Mouse (Mus musculus) heart, embryonic 11.5 days (tissue): ENCODE measurements around the gene Gm39115. TPM values are rescaled to one million over a fixed set of nuclear protein-coding genes. Genes with fewer than 3 reads are reported as not detected.
"Not testable (repeated sequence)": the region's sequence is repeated elsewhere in the genome, so short reads cannot be mapped to it uniquely, and the experiment has no call there.

Experiments used
- ATAC-seq: fragments of 200-750 bp; cut with Nextera tagmentation; replicated peaks from 2 replicates; pipeline ENCODE4 v1.8.0; 2017; ENCODE audit warnings: moderate library complexity; ENCODE audit not compliant: insufficient number of reproducible peaks, low FRiP score, low TSS enrichment
- H3K27ac ChIP-seq: fragments of 300-500 bp; sonication (generic); 2 replicates; pipeline ENCODE4 v1.5.1; 2014; ENCODE audit warnings: mild to moderate bottlenecking, low read depth, low read length
- H3K27me3 ChIP-seq: fragments of 300-500 bp; sonication (generic); 2 replicates; pipeline ENCODE4 v1.6.1; 2014; ENCODE audit warnings: mild to moderate bottlenecking, low read length, mixed read lengths; ENCODE audit not compliant: control insufficient read depth, insufficient read depth
- H3K36me3 ChIP-seq: fragments of 300-500 bp; sonication (generic); 2 replicates; pipeline ENCODE4 v1.6.1; 2014; ENCODE audit warnings: mild to moderate bottlenecking, low read length, moderate library complexity, mixed read lengths; ENCODE audit not compliant: control insufficient read depth, insufficient read depth
- H3K4me1 ChIP-seq: fragments of 300-500 bp; sonication (generic); 2 replicates; pipeline ENCODE4 v1.6.1; 2014; ENCODE audit warnings: low read length; ENCODE audit not compliant: control insufficient read depth, insufficient read depth
- H3K4me2 ChIP-seq: fragments of 300-500 bp; sonication (generic); 2 replicates; pipeline ENCODE4 v1.6.1; 2014; ENCODE audit warnings: mild to moderate bottlenecking, moderate library complexity
- H3K4me3 ChIP-seq: fragments of 300-500 bp; sonication (generic); 2 replicates; pipeline ENCODE4 v1.5.1; 2014; ENCODE audit warnings: low read depth, low read length
- H3K9ac ChIP-seq: fragments of 300-500 bp; sonication (generic); 2 replicates; pipeline ENCODE4 v1.6.1; 2014; ENCODE audit warnings: mild to moderate bottlenecking, low read depth, low read length, moderate library complexity
- H3K9me3 ChIP-seq: fragments of 300-500 bp; sonication (generic); replicated peaks from 2 replicates; pipeline ENCODE4 v1.6.1; 2016; ENCODE audit warnings: low read length; ENCODE audit not compliant: control insufficient read depth
- WGBS: fragments of 180-500 bp; shearing (Covaris S2); extraction: QIAGEN DNeasy Blood & Tissue Kit; methylation state at CpG from one replicate; pipeline ENCODE4 v1.1.7; 2014; ENCODE audit not compliant: insufficient replicate concordance; 5-methylcytosine and 5-hydroxymethylcytosine counted together
- polyA plus RNA-seq: library from polyadenylated mRNA; unstranded; fragments of >200 nt; fragmentation: Nextera tagmentation; extraction: Ambion mirVana; gene quantifications from 2 replicates; pipeline ENCODE4 v1.2.1, GENCODE M21; 2014

Gm39115 gene
- polyA plus RNA-seq, 1 experiment from 2014 or later = not detected

- H3K36me3 ChIP-seq = no peaks in the 10 kb centered on the region
- no peak for ATAC-seq
- no peak overlapping the region for H3K9ac ChIP-seq
- no peaks in the 10 kb centered on the region for H3K4me1 ChIP-seq
- H3K9me3 ChIP-seq = no peaks in the 10 kb centered on the region
- H3K4me2 ChIP-seq = no peak overlapping the region
- no peak overlapping the region for H3K27ac ChIP-seq
- peaks cover 2% of the 10 kb centered on the region; the same call in 1 of the 2 replicates for H3K27me3 ChIP-seq
- no peak overlapping the region for H3K4me3 ChIP-seq
- WGBS = 55% methylated on average over 4 of the region's 4 CpGs
Observed at GRCm38 (mm10) chr7:142128843-142129242, 7.0 kb downstream of the Gm39115 start.

- not testable (repeated sequence) for H3K9me3 ChIP-seq, H3K27ac ChIP-seq, H3K4me3 ChIP-seq, H3K27me3 ChIP-seq, H3K36me3 ChIP-seq, ATAC-seq, H3K9ac ChIP-seq, H3K4me1 ChIP-seq, H3K4me2 ChIP-seq
- 80% methylated on average over 1 of the region's 1 CpGs for WGBS
Observed at GRCm38 (mm10) chr7:142120629-142121028, 15.2 kb downstream of the Gm39115 start, which contains the start of gene Gm45618. TSS of gene Gm45618 (minus strand) at chr7:142120729.

GRCm38 (mm10) chr7:142119632-142120031, 16.2 kb downstream of the Gm39115 start:
- no peak overlapping the region for H3K27ac ChIP-seq
- H3K4me2 ChIP-seq = no peak overlapping the region
- H3K36me3 ChIP-seq = no peaks in the 10 kb centered on the region
- H3K4me1 ChIP-seq = no peaks in the 10 kb centered on the region
- no peak for ATAC-seq
- H3K9me3 ChIP-seq = no peaks in the 10 kb centered on the region
- no peaks in the 10 kb centered on the region for H3K27me3 ChIP-seq
- 17% methylated on average over 5 of the region's 5 CpGs for WGBS
- H3K9ac ChIP-seq = no peak overlapping the region
- H3K4me3 ChIP-seq = no peak overlapping the region

GRCm38 (mm10) chr7:142104747-142105146, 31.1 kb downstream of the Gm39115 start:
- peaks cover 4% of the 10 kb centered on the region; the same call in 1 of the 2 replicates for H3K27me3 ChIP-seq
- no peak overlapping the region for H3K4me3 ChIP-seq
- no peaks in the 10 kb centered on the region for H3K9me3 ChIP-seq
- WGBS = 46% methylated on average over 5 of the region's 5 CpGs
- no peak overlapping the region for H3K9ac ChIP-seq
- no peak overlapping the region for H3K27ac ChIP-seq
- no peak overlapping the region for H3K4me2 ChIP-seq
- ATAC-seq = no peak
- no peaks in the 10 kb centered on the region for H3K36me3 ChIP-seq
- no peaks in the 10 kb centered on the region for H3K4me1 ChIP-seq

GRCm38 (mm10) chr7:142097776-142098175, 38.1 kb downstream of the Gm39115 start:
- H3K36me3 ChIP-seq = no peaks in the 10 kb centered on the region
- H3K4me2 ChIP-seq = no peak overlapping the region
- no peak overlapping the region for H3K9ac ChIP-seq
- no peak; the same call in 1 of the 2 replicates for ATAC-seq
- H3K4me3 ChIP-seq = no peak overlapping the region
- peaks cover 39% of the 10 kb centered on the region for H3K27me3 ChIP-seq
- H3K9me3 ChIP-seq = no peaks in the 10 kb centered on the region
- no peak overlapping the region for H3K27ac ChIP-seq
- 13% methylated on average over 9 of the region's 9 CpGs for WGBS
- H3K4me1 ChIP-seq = peaks cover 12% of the 10 kb centered on the region

- ATAC-seq = no peak
- 64% methylated on average over 4 of the region's 4 CpGs for WGBS
- Histone ChIP-seq H3K9me3 (no peaks in the 10 kb centered on the region), H3K4me1 (peaks cover 23% of the 10 kb centered on the region), H3K27ac (no peak overlapping the region), H3K27me3 (peaks cover 48% of the 10 kb centered on the region), H3K4me2 (no peak overlapping the region), H3K9ac (no peak overlapping the region), H3K4me3 (no peak overlapping the region), H3K36me3 (no peaks in the 10 kb centered on the region)
Observed at GRCm38 (mm10) chr7:142096701-142097100, 39.1 kb downstream of the Gm39115 start.

GRCm38 (mm10) chr7:142095183-142095931, 40.5 kb downstream of the Gm39115 start, which contains the start of gene Dusp8:
TSS of gene Dusp8 (minus strand) at chr7:142095843.
- peaks cover 27% of the 10 kb centered on the region for H3K4me1 ChIP-seq
- no peaks in the 10 kb centered on the region for H3K9me3 ChIP-seq
- H3K27me3 ChIP-seq = peaks cover 53% of the 10 kb centered on the region
- peak within 1 kb of the TSS; percentile 70 for H3K4me3 ChIP-seq
- no peaks in the 10 kb centered on the region for H3K36me3 ChIP-seq
- ATAC-seq = peak; percentile 87
- WGBS = under 1% methylated on average over 58 of the region's 63 CpGs
- peak within 1 kb of the TSS; percentile 83 for H3K9ac ChIP-seq
- H3K27ac ChIP-seq = peak within 1 kb of the TSS; percentile 72
- H3K4me2 ChIP-seq = peak within 1 kb of the TSS; percentile 95

GRCm38 (mm10) chr7:142094301-142095143, 41.3 kb downstream of the Gm39115 start:
- H3K4me3 ChIP-seq = peak overlapping the region; percentile 70
- H3K9me3 ChIP-seq = no peaks in the 10 kb centered on the region
- H3K4me1 ChIP-seq = peaks cover 35% of the 10 kb centered on the region
- H3K36me3 ChIP-seq = no peaks in the 10 kb centered on the region
- peak overlapping the region; percentile 83 for H3K9ac ChIP-seq
- peak; percentile 19; the same call in 1 of the 2 replicates for ATAC-seq
- H3K27ac ChIP-seq = peak overlapping the region; percentile 72
- peaks cover 51% of the 10 kb centered on the region for H3K27me3 ChIP-seq
- H3K4me2 ChIP-seq = peak overlapping the region; percentile 95
- under 1% methylated on average over 63 of the region's 89 CpGs for WGBS
